Mouse (Mus musculus) natural killer cell, adult 2 months (primary cell): ENCODE data around the gene Prr15l.

Source experiments
- DNase-seq, 2 experiments: peaks; one replicate each; pipeline ENCODE4 v3.0.0; 2022; ENCODE audit warnings: low spot score in 2 of 2

Prr15l gene

GRCm38 (mm10) chr11:96928088-96928487 lies at the start of gene Prr15l:
TSS of gene Prr15l (plus strand) at chr11:96928104.
- DNase-seq = no peak

GRCm38 (mm10) chr11:96878715-96879114 lies 49.2 kb upstream of the Prr15l start:
- DNase-seq = no peak

- DNase-seq = no peak
Observed at GRCm38 (mm10) chr11:96879359-96879758, 48.5 kb upstream of the Prr15l start.

- DNase-seq = no peak
Observed at GRCm38 (mm10) chr11:96880296-96880695, 47.6 kb upstream of the Prr15l start.

GRCm38 (mm10) chr11:96885901-96886340 lies 42.0 kb upstream of the Prr15l start:
- DNase-seq = no peak

- DNase-seq = no peak
Observed at GRCm38 (mm10) chr11:96886942-96887546, 40.9 kb upstream of the Prr15l start.

- no peak for DNase-seq
Observed at GRCm38 (mm10) chr11:96891784-96892527, 35.9 kb upstream of the Prr15l start.

- no peak for DNase-seq
Observed at GRCm38 (mm10) chr11:96893203-96893842, 34.6 kb upstream of the Prr15l start.

GRCm38 (mm10) chr11:96895886-96896285 lies 32.0 kb upstream of the Prr15l start:
- no peak for DNase-seq

GRCm38 (mm10) chr11:96899449-96900306 lies 28.2 kb upstream of the Prr15l start:
- no peak for DNase-seq

GRCm38 (mm10) chr11:96901332-96901731 lies 26.6 kb upstream of the Prr15l start:
- DNase-seq = no peak

GRCm38 (mm10) chr11:96902639-96903635 lies 25.0 kb upstream of the Prr15l start:
- no peak for DNase-seq

- no peak for DNase-seq
Observed at GRCm38 (mm10) chr11:96906431-96907161, 21.3 kb upstream of the Prr15l start.

GRCm38 (mm10) chr11:96908594-96908993 lies 19.3 kb upstream of the Prr15l start:
- no peak for DNase-seq

GRCm38 (mm10) chr11:96910003-96910402 lies 17.9 kb upstream of the Prr15l start:
- peak; percentile 80 to 82 for DNase-seq

- DNase-seq = peak; percentile 75 to 86
Observed at GRCm38 (mm10) chr11:96912682-96913081, 15.2 kb upstream of the Prr15l start.

- DNase-seq = peak; percentile 99
Observed at GRCm38 (mm10) chr11:96916044-96916884, 11.6 kb upstream of the Prr15l start, which contains the start of gene Cdk5rap3. TSS of gene Cdk5rap3 (minus strand) at chr11:96916496.

- no peak for DNase-seq
Observed at GRCm38 (mm10) chr11:96916885-96917396, 11.0 kb upstream of the Prr15l start.

GRCm38 (mm10) chr11:96917415-96917814 lies 10.5 kb upstream of the Prr15l start:
- no peak for DNase-seq
